Mouse (Mus musculus): ENCODE data around the gene Dvl3. TPM values are rescaled to one million over a fixed set of nuclear protein-coding genes. Genes with fewer than 3 reads are reported as not detected.
A peak's percentile ranks its signal among the peaks of the same experiment; 100 is the strongest.

Dvl3 gene
- total and polyA plus RNA-seq, 2 experiments: 2.5 to 15.0 TPM

DNA sequence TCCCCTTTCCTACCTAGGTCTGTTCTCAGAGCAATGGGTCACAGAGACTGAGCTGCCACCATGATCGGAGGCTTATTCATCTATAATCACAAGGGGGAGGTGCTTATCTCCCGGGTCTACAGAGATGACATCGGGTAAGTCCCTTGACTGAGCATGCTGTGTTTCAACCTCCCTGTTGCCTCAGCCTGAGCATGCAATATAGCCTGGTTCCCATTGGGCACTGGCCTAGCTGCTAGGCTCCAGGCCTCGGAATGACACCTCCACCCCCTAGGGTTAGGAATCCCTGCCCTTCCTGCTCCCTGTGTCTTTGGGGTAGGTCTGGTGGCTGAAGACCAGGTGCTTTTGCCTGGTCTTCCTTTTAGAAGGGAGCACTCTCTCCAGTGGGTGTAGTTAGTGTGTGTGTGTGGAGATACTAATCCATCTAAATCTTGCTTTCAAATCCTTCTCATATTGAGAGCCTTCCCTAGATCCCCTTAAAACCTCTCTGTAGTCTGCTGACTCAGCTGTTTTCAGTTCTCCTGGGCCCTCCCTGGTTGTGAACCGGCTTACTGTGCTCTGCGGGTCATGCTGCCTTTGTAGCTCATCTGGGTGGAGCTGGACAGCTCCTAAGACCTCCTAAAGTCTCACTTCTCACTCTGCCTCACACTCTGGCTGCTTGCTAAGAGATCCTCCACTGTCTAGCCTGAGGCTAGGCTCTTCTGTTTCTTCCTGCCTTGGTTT lies 21.0 kb downstream of the Dvl3 start:
- no peak overlapping the region for H3K27ac ChIP-seq (replicated peaks; ENCODE audit: insufficient read depth, low read depth, low read length)
- no peak for TF ChIP-seq CTCF (IDR thresholded peaks at IDR 0.05; ENCODE audit: low read depth, low read length)
- no peak for TF ChIP-seq POLR2A (IDR thresholded peaks at IDR 0.05; ENCODE audit: extremely low read depth, insufficient read depth, low read length)
- peaks cover 33% of the 10 kb centered on the region for H3K36me3 ChIP-seq (ENCODE audit: control insufficient read depth, insufficient read depth, low read length)
- H3K79me2 ChIP-seq (ENCODE audit: control insufficient read depth, insufficient read depth, low read length): peaks cover 12% of the 10 kb centered on the region; the same call in 1 of the 2 replicates
- peak; percentile 18 for DNase-seq (ENCODE audit: extremely low read depth, low read depth, low spot score)
- peak overlapping the region; percentile 11; the same call in 1 of the 2 replicates for H3K9ac ChIP-seq (ENCODE audit: low read depth, low read length)
- WGBS: 16% methylated on average over 6 of the region's 6 CpGs
- no peaks in the 10 kb centered on the region for H3K27me3 ChIP-seq (ENCODE audit: control insufficient read depth, insufficient read depth, low read length)
- H3K4me1 ChIP-seq (ENCODE audit: control insufficient read depth, insufficient read depth, low read length): peaks cover 11% of the 10 kb centered on the region
- H3K4me3 ChIP-seq (ENCODE audit: insufficient read depth, low read depth, low read length): no peak overlapping the region

DNA sequence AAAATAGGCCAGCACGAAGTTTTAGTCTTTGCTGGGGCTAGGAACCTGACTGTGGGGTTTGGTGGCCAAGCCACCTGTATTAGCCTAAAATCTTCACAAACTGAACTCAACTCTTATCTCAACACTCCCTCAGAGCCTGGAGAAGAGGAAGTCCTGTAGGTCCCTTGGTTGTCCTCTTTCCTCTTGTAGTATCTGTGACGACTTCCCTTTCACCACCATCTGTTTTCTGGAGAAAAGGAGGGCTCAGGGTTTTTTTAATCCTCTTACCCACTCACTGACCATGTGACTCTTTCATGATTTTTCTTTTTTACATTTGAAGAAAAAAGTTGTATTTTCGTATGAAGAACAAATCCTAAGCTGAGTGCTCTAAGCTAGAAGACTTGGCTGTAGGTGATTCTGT lies 22.9 kb downstream of the Dvl3 start:
- Histone ChIP-seq H3K4me1 (ENCODE audit: control insufficient read depth, insufficient read depth, low read length) (peaks cover 11% of the 10 kb centered on the region), H3K27me3 (ENCODE audit: control insufficient read depth, insufficient read depth, low read length) (no peaks in the 10 kb centered on the region), H3K27ac (replicated peaks; ENCODE audit: insufficient read depth, low read depth, low read length) (no peak overlapping the region; the same call in 1 of the 2 replicates), H3K36me3 (ENCODE audit: control insufficient read depth, insufficient read depth, low read length) (peaks cover 44% of the 10 kb centered on the region), H3K79me2 (ENCODE audit: control insufficient read depth, insufficient read depth, low read length) (peaks cover 12% of the 10 kb centered on the region; the same call in 1 of the 2 replicates), H3K9ac (ENCODE audit: low read depth, low read length) (no peak overlapping the region), H3K4me3 (ENCODE audit: insufficient read depth, low read depth, low read length) (no peak overlapping the region)
- DNase-seq (ENCODE audit: extremely low read depth, low read depth, low spot score): no peak
- no peak for TF ChIP-seq CTCF (IDR thresholded peaks at IDR 0.05; ENCODE audit: low read depth, low read length)
- TF ChIP-seq POLR2A (IDR thresholded peaks at IDR 0.05; ENCODE audit: extremely low read depth, insufficient read depth, low read length): no peak
- WGBS: 81% methylated on average over 3 of the region's 3 CpGs

DNA sequence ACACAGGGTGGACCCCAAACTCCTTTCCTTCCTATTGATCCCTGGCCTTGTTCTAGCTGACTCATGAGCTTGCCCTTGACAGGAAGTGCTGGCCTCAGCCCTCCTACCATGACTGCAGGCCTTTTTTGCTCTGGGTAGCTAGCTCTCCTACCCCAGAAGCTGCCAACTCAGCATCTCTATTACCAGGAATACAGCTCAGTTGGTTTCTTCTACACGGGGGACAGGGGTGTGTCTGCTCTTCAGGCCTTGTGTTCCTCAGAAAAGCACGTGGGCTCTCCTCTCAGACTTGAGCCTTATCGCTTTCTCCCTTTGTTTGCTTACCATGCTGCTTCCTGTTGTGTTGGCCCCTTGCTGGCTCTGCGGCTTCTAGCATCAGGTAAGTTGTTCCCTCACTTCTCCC lies 23.7 kb downstream of the Dvl3 start:
- DNase-seq (ENCODE audit: extremely low read depth, low read depth, low spot score): no peak
- 71% methylated on average over 4 of the region's 4 CpGs for WGBS
- no peak overlapping the region for H3K4me3 ChIP-seq (ENCODE audit: insufficient read depth, low read depth, low read length)
- H3K9ac ChIP-seq (ENCODE audit: low read depth, low read length): no peak overlapping the region
- H3K36me3 ChIP-seq (ENCODE audit: control insufficient read depth, insufficient read depth, low read length): peaks cover 49% of the 10 kb centered on the region
- peaks cover 12% of the 10 kb centered on the region; the same call in 1 of the 2 replicates for H3K79me2 ChIP-seq (ENCODE audit: control insufficient read depth, insufficient read depth, low read length)
- TF ChIP-seq CTCF (IDR thresholded peaks at IDR 0.05; ENCODE audit: low read depth, low read length) (no peak), POLR2A (IDR thresholded peaks at IDR 0.05; ENCODE audit: extremely low read depth, insufficient read depth, low read length) (no peak)
- no peak overlapping the region for H3K27ac ChIP-seq (replicated peaks; ENCODE audit: insufficient read depth, low read depth, low read length)
- peaks cover 11% of the 10 kb centered on the region for H3K4me1 ChIP-seq (ENCODE audit: control insufficient read depth, insufficient read depth, low read length)
- no peaks in the 10 kb centered on the region for H3K27me3 ChIP-seq (ENCODE audit: control insufficient read depth, insufficient read depth, low read length)

DNA sequence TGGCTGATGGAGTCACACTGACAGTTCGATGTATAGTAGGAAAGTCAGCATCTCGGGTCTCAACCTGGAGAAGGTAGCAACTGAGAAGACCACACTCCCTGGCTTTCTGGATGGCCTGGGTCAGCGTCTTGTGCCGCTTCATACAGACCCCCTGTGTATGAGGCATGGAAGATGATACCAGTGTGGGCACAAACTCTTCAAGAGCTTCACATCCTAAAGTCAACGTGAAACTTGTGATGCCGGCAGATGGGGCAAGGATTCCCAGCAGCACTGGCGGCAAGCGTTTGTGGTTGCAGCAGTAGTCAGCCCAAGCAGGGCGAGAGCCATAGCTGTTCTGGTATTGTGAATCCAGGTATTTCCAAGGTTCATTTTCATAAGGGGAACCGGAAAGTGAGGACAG lies 28.9 kb downstream of the Dvl3 start:
- TF ChIP-seq POLR2A (IDR thresholded peaks at IDR 0.05; ENCODE audit: extremely low read depth, insufficient read depth, low read length): no peak
- no peak for TF ChIP-seq CTCF (IDR thresholded peaks at IDR 0.05; ENCODE audit: low read depth, low read length)
- Histone ChIP-seq H3K9ac (ENCODE audit: low read depth, low read length) (no peak overlapping the region), H3K36me3 (ENCODE audit: control insufficient read depth, insufficient read depth, low read length) (peaks cover 35% of the 10 kb centered on the region; the same call in 1 of the 2 replicates), H3K4me1 (ENCODE audit: control insufficient read depth, insufficient read depth, low read length) (peaks cover 10% of the 10 kb centered on the region), H3K27me3 (ENCODE audit: control insufficient read depth, insufficient read depth, low read length) (no peaks in the 10 kb centered on the region), H3K27ac (replicated peaks; ENCODE audit: insufficient read depth, low read depth, low read length) (no peak overlapping the region), H3K4me3 (ENCODE audit: insufficient read depth, low read depth, low read length) (no peak overlapping the region), H3K79me2 (ENCODE audit: control insufficient read depth, insufficient read depth, low read length) (peaks cover 12% of the 10 kb centered on the region; the same call in 1 of the 2 replicates)
- 92% methylated on average over 10 of the region's 10 CpGs for WGBS
- no peak for DNase-seq (ENCODE audit: extremely low read depth, low read depth, low spot score)

DNA sequence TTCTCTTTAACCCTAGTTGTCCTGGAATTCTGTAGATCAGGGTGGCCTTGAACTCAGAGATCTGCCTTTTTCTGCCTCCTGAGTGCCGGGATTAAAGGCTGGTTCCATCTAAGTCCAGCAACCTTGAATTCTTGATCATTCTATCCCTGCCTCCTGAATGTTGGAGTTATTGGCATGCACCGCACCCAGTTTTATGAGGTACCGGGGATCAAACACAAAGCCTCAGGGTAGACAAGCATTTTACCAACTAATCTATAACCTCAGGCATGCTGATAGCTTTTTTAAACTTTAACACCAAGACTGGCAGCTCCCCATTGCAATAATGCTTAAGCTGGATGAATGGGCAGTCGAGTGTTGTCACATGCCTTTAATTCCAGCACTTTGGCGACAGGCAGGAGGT lies 30.6 kb downstream of the Dvl3 start:
- peak; percentile 48 for DNase-seq (ENCODE audit: extremely low read depth, low read depth, low spot score)
- H3K79me2 ChIP-seq (ENCODE audit: control insufficient read depth, insufficient read depth, low read length): peaks cover 12% of the 10 kb centered on the region; the same call in 1 of the 2 replicates
- H3K27ac ChIP-seq (replicated peaks; ENCODE audit: insufficient read depth, low read depth, low read length): peak overlapping the region; percentile 15
- H3K9ac ChIP-seq (ENCODE audit: low read depth, low read length): no peak overlapping the region
- no peaks in the 10 kb centered on the region for H3K27me3 ChIP-seq (ENCODE audit: control insufficient read depth, insufficient read depth, low read length)
- peaks cover 39% of the 10 kb centered on the region for H3K36me3 ChIP-seq (ENCODE audit: control insufficient read depth, insufficient read depth, low read length)
- 25% methylated on average over 5 of the region's 5 CpGs for WGBS
- peaks cover 10% of the 10 kb centered on the region for H3K4me1 ChIP-seq (ENCODE audit: control insufficient read depth, insufficient read depth, low read length)
- TF ChIP-seq POLR2A (IDR thresholded peaks at IDR 0.05; ENCODE audit: extremely low read depth, insufficient read depth, low read length) (no peak), CTCF (IDR thresholded peaks at IDR 0.05; ENCODE audit: low read depth, low read length) (no peak)
- no peak overlapping the region for H3K4me3 ChIP-seq (ENCODE audit: insufficient read depth, low read depth, low read length)

Measured in liver, adult 2 months (tissue).